Mouse (Mus musculus): ENCODE results near the gene Dcaf4.

Gene Dcaf4

GRCm38 (mm10) chr12:83495961-83496282, 24.3 kb upstream of the Dcaf4 start:
- no peak for DNase-seq (ENCODE audit: extremely low spot score, low read depth, low spot score)

GRCm38 (mm10) chr12:83496336-83496735, 23.9 kb upstream of the Dcaf4 start:
- no peak for DNase-seq (ENCODE audit: extremely low spot score, low read depth, low spot score)

- no peak for DNase-seq (ENCODE audit: extremely low spot score, low read depth, low spot score)
Observed at GRCm38 (mm10) chr12:83496736-83497135, 23.5 kb upstream of the Dcaf4 start.

GRCm38 (mm10) chr12:83497959-83498358, 22.3 kb upstream of the Dcaf4 start:
- no peak for DNase-seq (ENCODE audit: extremely low spot score, low read depth, low spot score)

- no peak for DNase-seq (ENCODE audit: extremely low spot score, low read depth, low spot score)
Observed at GRCm38 (mm10) chr12:83499256-83499655, 21.0 kb upstream of the Dcaf4 start.

- DNase-seq (ENCODE audit: extremely low spot score, low read depth, low spot score): peak; percentile 71
Observed at GRCm38 (mm10) chr12:83502190-83502589, 18.1 kb upstream of the Dcaf4 start.

- no peak for DNase-seq (ENCODE audit: extremely low spot score, low read depth, low spot score)
Observed at GRCm38 (mm10) chr12:83506543-83506942, 13.7 kb upstream of the Dcaf4 start.

- DNase-seq (ENCODE audit: extremely low spot score, low read depth, low spot score): no peak
Observed at GRCm38 (mm10) chr12:83510586-83510985, 9.7 kb upstream of the Dcaf4 start.

- no peak for DNase-seq (ENCODE audit: extremely low spot score, low read depth, low spot score)
Observed at GRCm38 (mm10) chr12:83512783-83513182, 7.5 kb upstream of the Dcaf4 start.

- no peak for DNase-seq (ENCODE audit: extremely low spot score, low read depth, low spot score)
Observed at GRCm38 (mm10) chr12:83513185-83513584, 7.1 kb upstream of the Dcaf4 start.

GRCm38 (mm10) chr12:83514216-83514615, 6.0 kb upstream of the Dcaf4 start:
- no peak for DNase-seq (ENCODE audit: extremely low spot score, low read depth, low spot score)

GRCm38 (mm10) chr12:83517580-83517979, 2.7 kb upstream of the Dcaf4 start:
- DNase-seq (ENCODE audit: extremely low spot score, low read depth, low spot score): no peak

- DNase-seq (ENCODE audit: extremely low spot score, low read depth, low spot score): no peak
Observed at GRCm38 (mm10) chr12:83521083-83521482, 817 bp downstream of the Dcaf4 start.

GRCm38 (mm10) chr12:83523056-83523455, 2.8 kb downstream of the Dcaf4 start:
- DNase-seq (ENCODE audit: extremely low spot score, low read depth, low spot score): no peak

GRCm38 (mm10) chr12:83523892-83524291, 3.6 kb downstream of the Dcaf4 start:
- no peak for DNase-seq (ENCODE audit: extremely low spot score, low read depth, low spot score)

GRCm38 (mm10) chr12:83524329-83524728, 4.1 kb downstream of the Dcaf4 start:
- no peak for DNase-seq (ENCODE audit: extremely low spot score, low read depth, low spot score)

GRCm38 (mm10) chr12:83525822-83526544, 5.7 kb downstream of the Dcaf4 start:
- no peak for DNase-seq (ENCODE audit: extremely low spot score, low read depth, low spot score)

- DNase-seq (ENCODE audit: extremely low spot score, low read depth, low spot score): no peak
Observed at GRCm38 (mm10) chr12:83527816-83528215, 7.5 kb downstream of the Dcaf4 start.

- no peak for DNase-seq (ENCODE audit: extremely low spot score, low read depth, low spot score)
Observed at GRCm38 (mm10) chr12:83528665-83529064, 8.4 kb downstream of the Dcaf4 start.

- DNase-seq (ENCODE audit: extremely low spot score, low read depth, low spot score): no peak
Observed at GRCm38 (mm10) chr12:83531992-83532391, 11.7 kb downstream of the Dcaf4 start.

GRCm38 (mm10) chr12:83532966-83533365, 12.7 kb downstream of the Dcaf4 start:
- no peak for DNase-seq (ENCODE audit: extremely low spot score, low read depth, low spot score)

- DNase-seq (ENCODE audit: extremely low spot score, low read depth, low spot score): no peak
Observed at GRCm38 (mm10) chr12:83534190-83534589, 13.9 kb downstream of the Dcaf4 start.

- no peak for DNase-seq (ENCODE audit: extremely low spot score, low read depth, low spot score)
Observed at GRCm38 (mm10) chr12:83535428-83535827, 15.2 kb downstream of the Dcaf4 start.
